Mouse (Mus musculus): ENCODE measurements around the gene Mgp.

DNA sequence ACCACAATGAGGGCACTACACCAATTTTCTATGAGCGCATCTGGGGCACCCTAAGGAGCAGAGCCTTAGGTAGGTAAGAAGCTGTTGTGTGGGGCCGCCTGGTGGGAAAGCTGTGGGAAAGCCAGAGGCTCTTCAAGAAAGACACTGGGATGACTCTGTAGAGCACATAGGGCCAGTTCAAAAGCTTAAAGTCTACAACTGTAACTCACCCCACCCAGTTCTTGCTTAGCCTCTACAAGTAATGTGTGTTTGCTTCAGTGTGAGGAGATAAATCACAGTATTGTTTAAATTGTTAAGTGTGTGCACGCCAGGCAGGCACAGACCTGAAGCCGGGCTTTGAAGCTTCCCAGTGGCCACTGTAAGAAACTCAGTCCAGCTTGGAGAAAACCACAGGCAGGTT, 9.5 kb downstream of the Mgp start:
- no peak for TF ChIP-seq CTCF (IDR thresholded peaks at IDR 0.05; ENCODE audit: insufficient read depth, low read depth, low read length)
- no peak for TF ChIP-seq POLR2A (IDR thresholded peaks at IDR 0.05; ENCODE audit: insufficient read depth, low read depth, low read length)
